Mouse (Mus musculus): Measurements from ENCODE around the gene Eif1. TPM values are rescaled to one million over a fixed set of nuclear protein-coding genes. Genes with fewer than 3 reads are reported as not detected.
A peak's percentile ranks its signal among the peaks of the same experiment; 100 is the strongest.
"Not testable (repeated sequence)": the region's sequence is repeated elsewhere in the genome, so short reads cannot be mapped to it uniquely, and the experiment has no call there.

Gene Eif1
- polyA plus RNA-seq, 1 experiment from 2014 or later: 1,650 TPM

DNA sequence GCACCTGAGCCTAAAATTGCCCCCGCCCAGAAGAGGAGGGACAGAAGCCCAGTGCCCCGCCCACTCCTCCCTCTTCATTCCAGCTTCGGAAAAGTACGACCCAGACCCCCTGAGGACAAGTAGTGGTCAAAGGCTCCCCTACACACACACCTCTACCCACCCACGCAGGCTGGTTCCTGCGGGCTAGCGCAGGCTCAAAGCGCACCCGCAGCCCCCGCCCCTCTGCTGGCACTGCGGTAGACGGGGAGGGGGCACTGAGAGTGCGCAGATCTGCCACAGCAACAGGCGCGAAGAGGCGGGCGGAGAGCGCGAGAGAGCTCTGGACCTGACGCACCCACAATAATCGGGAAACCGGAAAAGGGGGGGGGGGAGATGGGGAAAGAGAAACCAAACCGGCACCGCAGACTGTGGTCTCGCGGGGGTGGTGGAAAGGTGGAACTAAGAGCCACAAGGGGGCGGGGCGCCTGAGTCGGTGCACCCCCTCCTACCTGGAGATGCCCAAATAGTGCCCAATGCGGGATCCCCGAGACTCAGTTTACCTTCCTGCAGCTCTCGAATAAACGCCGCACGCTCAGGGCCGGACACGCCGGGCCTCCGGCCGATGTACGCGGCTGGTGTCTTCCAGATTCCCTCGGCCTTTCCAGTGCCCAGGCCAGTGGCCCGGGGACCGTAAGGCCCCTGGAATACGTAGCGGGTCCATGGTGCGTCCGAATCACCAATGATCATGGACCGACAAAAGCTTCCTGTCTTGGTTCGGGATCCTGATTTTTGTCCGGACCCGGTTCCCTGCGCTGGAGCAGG, 35.7 kb downstream of the Eif1 start:
- peaks cover 35% of the 10 kb centered on the region; the same call in 1 of the 2 replicates for H3K27me3 ChIP-seq (replicated peaks; ENCODE audit: control insufficient read depth, insufficient read depth, low read length)
- H3K27ac ChIP-seq (ENCODE audit: low read depth, low read length): no peak overlapping the region
- H3K4me3 ChIP-seq (ENCODE audit: low read depth, low read length): peak overlapping the region; percentile 71
- H3K4me1 ChIP-seq (replicated peaks; ENCODE audit: control insufficient read depth, insufficient read depth, low read length): 0 out of 2 replicates have a peak, but pooled peaks cover 2% of the 10 kb centered on the region
- peak; percentile 11; the same call in 1 of the 2 replicates for TF ChIP-seq CTCF (IDR thresholded peaks at IDR 0.05; ENCODE audit: low read depth)
- under 1% methylated on average over 53 of the region's 54 CpGs for WGBS
- H3K9me3 ChIP-seq (ENCODE audit: control insufficient read depth): no peaks in the 10 kb centered on the region
- ATAC-seq: peak; percentile 18; the same call in 1 of the 2 replicates
- H3K4me2 ChIP-seq (replicated peaks; ENCODE audit: low read depth): peak overlapping the region; percentile 100
- H3K9ac ChIP-seq (ENCODE audit: low read depth, low read length): peak overlapping the region; percentile 57
- no peaks in the 10 kb centered on the region; the same call in 1 of the 2 replicates for H3K36me3 ChIP-seq (ENCODE audit: control insufficient read depth, insufficient read depth)

DNA sequence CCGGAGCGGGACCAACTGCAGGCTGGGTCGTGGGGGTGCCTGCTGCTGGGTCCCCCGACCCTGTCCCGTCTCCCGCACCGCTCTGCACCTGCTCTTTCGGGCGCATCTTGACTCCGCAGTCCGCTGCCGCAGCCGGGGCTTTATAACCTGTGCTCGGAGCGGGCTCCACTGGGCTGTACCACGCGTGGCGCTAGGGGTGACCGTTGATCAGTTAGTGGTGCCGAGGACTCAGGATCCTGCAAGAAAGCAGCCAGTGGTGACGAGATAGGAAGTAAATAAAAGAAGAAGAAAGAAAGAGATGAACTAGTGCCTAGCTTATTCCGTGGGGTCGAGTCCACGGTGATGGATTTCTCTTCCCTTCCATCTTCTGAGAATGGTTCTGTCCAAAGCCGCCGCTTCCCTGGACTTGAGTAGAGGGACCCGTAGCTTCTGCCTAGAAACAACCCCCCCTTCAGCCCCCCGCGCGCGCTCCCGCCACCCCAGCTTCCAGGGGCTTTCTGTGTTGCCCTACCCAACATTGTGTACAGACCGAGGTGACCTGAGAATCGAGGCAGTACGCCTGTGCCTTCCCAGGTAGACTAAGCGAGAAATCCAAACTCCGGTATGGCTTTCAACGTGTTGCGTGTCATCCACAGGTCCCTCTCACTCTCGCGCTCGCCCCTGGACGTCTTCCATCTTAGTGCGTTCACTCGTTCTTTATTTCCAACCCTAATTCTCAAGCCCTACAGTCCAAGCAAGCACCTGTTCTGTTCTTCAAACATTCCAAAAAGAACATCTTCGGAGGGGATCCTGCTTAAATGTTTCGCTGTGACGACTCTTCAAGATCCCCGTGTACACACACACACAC, 36.5 kb downstream of the Eif1 start, which contains the start of gene Hap1:
Gene Hap1, minus strand, starts transcription at position 157 of the 847 bp plus-strand sequence.
- peak within 1 kb of the TSS; percentile 71 for H3K4me3 ChIP-seq (ENCODE audit: low read depth, low read length)
- H3K27ac ChIP-seq (ENCODE audit: low read depth, low read length): no peak within 1 kb of the TSS
- H3K9me3 ChIP-seq (ENCODE audit: control insufficient read depth): no peaks in the 10 kb centered on the region
- 0 out of 2 replicates have a peak, but pooled peaks cover 2% of the 10 kb centered on the region for H3K4me1 ChIP-seq (replicated peaks; ENCODE audit: control insufficient read depth, insufficient read depth, low read length)
- H3K27me3 ChIP-seq (replicated peaks; ENCODE audit: control insufficient read depth, insufficient read depth, low read length): peaks cover 38% of the 10 kb centered on the region; the same call in 1 of the 2 replicates
- TF ChIP-seq CTCF (IDR thresholded peaks at IDR 0.05; ENCODE audit: low read depth): 0 out of 2 replicates have a peak, but pooled peaks have one; percentile 4
- ATAC-seq: peak; percentile 57
- H3K4me2 ChIP-seq (replicated peaks; ENCODE audit: low read depth): peak within 1 kb of the TSS; percentile 100
- WGBS: 1% methylated on average over 49 of the region's 49 CpGs
- H3K9ac ChIP-seq (ENCODE audit: low read depth, low read length): peak within 1 kb of the TSS; percentile 57
- H3K36me3 ChIP-seq (ENCODE audit: control insufficient read depth, insufficient read depth): no peaks in the 10 kb centered on the region; the same call in 1 of the 2 replicates

DNA sequence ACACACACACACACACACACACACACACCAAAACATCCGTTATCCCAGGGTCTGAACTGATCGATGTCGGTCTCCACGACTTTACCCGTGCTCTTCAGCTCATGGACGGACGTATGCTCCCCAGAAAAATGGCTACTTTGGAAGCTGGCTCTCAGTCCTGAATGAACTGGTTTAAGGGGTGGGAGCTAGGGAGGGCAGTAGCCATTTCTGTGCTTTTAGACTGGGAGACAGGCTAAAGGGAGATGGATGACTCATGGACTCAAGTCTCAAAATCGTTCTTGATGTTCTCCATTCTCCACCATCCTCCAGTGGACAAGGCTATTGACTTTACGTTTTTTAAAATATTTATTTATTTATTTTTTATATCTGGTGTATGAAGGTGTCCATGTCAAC, 37.1 kb downstream of the Eif1 start:
- ATAC-seq: no peak
- Histone ChIP-seq H3K9ac (ENCODE audit: low read depth, low read length) (no peak overlapping the region), H3K4me3 (ENCODE audit: low read depth, low read length) (peak overlapping the region; percentile 71), H3K27ac (ENCODE audit: low read depth, low read length) (no peak overlapping the region), H3K4me1 (replicated peaks; ENCODE audit: control insufficient read depth, insufficient read depth, low read length) (0 out of 2 replicates have a peak, but pooled peaks cover 2% of the 10 kb centered on the region), H3K9me3 (ENCODE audit: control insufficient read depth) (no peaks in the 10 kb centered on the region), H3K36me3 (ENCODE audit: control insufficient read depth, insufficient read depth) (no peaks in the 10 kb centered on the region; the same call in 1 of the 2 replicates), H3K27me3 (replicated peaks; ENCODE audit: control insufficient read depth, insufficient read depth, low read length) (peaks cover 38% of the 10 kb centered on the region; the same call in 1 of the 2 replicates), H3K4me2 (replicated peaks; ENCODE audit: low read depth) (peak overlapping the region; percentile 100)
- TF ChIP-seq CTCF (IDR thresholded peaks at IDR 0.05; ENCODE audit: low read depth): no peak
- 21% methylated on average over 9 of the region's 9 CpGs for WGBS

DNA sequence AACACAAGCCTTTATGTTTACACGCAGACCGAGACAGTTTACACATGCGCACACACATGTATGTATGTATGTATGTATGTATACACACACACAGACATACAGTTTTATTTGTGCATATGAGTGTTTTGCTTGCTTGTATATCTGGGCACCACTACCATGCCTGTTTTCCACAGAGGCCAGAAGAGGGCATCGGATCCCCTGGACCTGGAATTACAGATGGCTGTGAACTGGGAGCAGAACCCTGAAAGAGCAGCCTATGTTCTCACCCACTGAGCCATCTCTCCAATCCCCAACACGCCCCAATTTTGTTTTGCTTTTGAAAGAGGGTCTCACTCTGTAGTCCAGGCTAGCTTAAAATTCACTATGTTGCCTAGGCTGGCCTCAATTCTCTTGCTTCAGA, 37.7 kb downstream of the Eif1 start:
- H3K4me3 ChIP-seq (ENCODE audit: low read depth, low read length): no peak overlapping the region
- no peak overlapping the region for H3K4me2 ChIP-seq (replicated peaks; ENCODE audit: low read depth)
- no peak; the same call in 1 of the 2 replicates for TF ChIP-seq CTCF (IDR thresholded peaks at IDR 0.05; ENCODE audit: low read depth)
- no peaks in the 10 kb centered on the region for H3K9me3 ChIP-seq (ENCODE audit: control insufficient read depth)
- 0 out of 2 replicates have a peak, but pooled peaks cover 2% of the 10 kb centered on the region for H3K4me1 ChIP-seq (replicated peaks; ENCODE audit: control insufficient read depth, insufficient read depth, low read length)
- H3K27me3 ChIP-seq (replicated peaks; ENCODE audit: control insufficient read depth, insufficient read depth, low read length): peaks cover 38% of the 10 kb centered on the region; the same call in 1 of the 2 replicates
- 54% methylated on average over 5 of the region's 5 CpGs for WGBS
- no peak overlapping the region for H3K27ac ChIP-seq (ENCODE audit: low read depth, low read length)
- no peaks in the 10 kb centered on the region; the same call in 1 of the 2 replicates for H3K36me3 ChIP-seq (ENCODE audit: control insufficient read depth, insufficient read depth)
- no peak overlapping the region for H3K9ac ChIP-seq (ENCODE audit: low read depth, low read length)
- no peak for ATAC-seq

DNA sequence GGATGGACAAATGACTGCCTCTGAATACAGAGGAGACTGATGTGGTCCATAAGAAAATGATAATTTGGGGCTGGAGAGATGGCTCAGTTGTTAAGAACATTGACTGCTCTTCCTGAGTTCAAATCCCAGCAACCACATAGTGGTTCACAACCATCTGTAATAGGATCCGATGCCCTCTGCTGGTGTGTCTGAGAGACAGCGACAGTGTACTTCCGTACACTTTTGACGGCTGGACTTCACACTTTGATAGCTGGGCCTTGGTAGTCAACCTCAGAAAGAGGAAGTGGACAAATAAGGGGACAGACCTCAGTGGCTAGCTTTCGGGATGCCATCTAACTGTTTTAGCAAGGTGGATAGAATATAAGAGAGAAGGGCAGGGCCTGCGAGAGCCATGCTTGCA, 40.5 kb downstream of the Eif1 start:
- no peaks in the 10 kb centered on the region for H3K36me3 ChIP-seq (ENCODE audit: control insufficient read depth, insufficient read depth)
- WGBS: 80% methylated on average over 6 of the region's 6 CpGs
- no peak overlapping the region for H3K27ac ChIP-seq (ENCODE audit: low read depth, low read length)
- H3K27me3 ChIP-seq (replicated peaks; ENCODE audit: control insufficient read depth, insufficient read depth, low read length): peaks cover 20% of the 10 kb centered on the region; the same call in 1 of the 2 replicates
- no peak overlapping the region for H3K4me3 ChIP-seq (ENCODE audit: low read depth, low read length)
- H3K4me1 ChIP-seq (replicated peaks; ENCODE audit: control insufficient read depth, insufficient read depth, low read length): no peaks in the 10 kb centered on the region
- peak; percentile 23 for TF ChIP-seq CTCF (IDR thresholded peaks at IDR 0.05; ENCODE audit: low read depth)
- no peak overlapping the region for H3K9ac ChIP-seq (ENCODE audit: low read depth, low read length)
- no peak overlapping the region for H3K4me2 ChIP-seq (replicated peaks; ENCODE audit: low read depth)
- H3K9me3 ChIP-seq (ENCODE audit: control insufficient read depth): no peaks in the 10 kb centered on the region
- no peak for ATAC-seq

DNA sequence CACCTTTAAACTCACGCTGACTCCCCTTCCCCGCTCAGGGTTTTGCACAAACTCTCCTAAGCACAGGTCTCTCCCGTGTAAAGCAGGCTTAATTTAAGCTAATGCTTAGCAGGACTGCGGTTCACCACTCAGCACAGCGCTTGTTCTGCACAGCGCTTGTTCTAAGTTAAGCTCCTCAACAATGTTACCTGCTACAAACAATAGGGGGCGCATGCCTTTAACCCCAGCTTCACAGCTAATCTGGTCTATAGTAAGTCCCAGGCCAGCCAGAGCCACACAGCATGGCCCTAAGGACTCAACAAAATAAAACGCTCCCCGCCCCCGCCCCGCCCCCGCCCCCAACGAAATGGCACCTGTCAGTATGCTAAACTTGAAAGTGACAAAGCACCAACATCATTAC, 41.4 kb downstream of the Eif1 start:
- H3K9ac ChIP-seq (ENCODE audit: low read depth, low read length): not testable (repeated sequence)
- WGBS: no CpG with 5 or more reads among the region's 13 CpGs

More for the DNA sequence above, 41.4 kb downstream of the Eif1 start:
- H3K27me3 ChIP-seq (replicated peaks; ENCODE audit: control insufficient read depth, insufficient read depth, low read length): peaks cover 19% of the 10 kb centered on the region; the same call in 1 of the 2 replicates
- H3K4me1 ChIP-seq (replicated peaks; ENCODE audit: control insufficient read depth, insufficient read depth, low read length); H3K4me3 ChIP-seq (ENCODE audit: low read depth, low read length); H3K27ac ChIP-seq (ENCODE audit: low read depth, low read length); H3K9me3 ChIP-seq (ENCODE audit: control insufficient read depth); H3K36me3 ChIP-seq (ENCODE audit: control insufficient read depth, insufficient read depth); H3K4me2 ChIP-seq (replicated peaks; ENCODE audit: low read depth); ATAC-seq: not testable (repeated sequence)

All from intestine, postnatal 0 days (tissue).